Mouse (Mus musculus): ENCODE results near the gene Zfp708. TPM values are rescaled to one million over a fixed set of nuclear protein-coding genes. Genes with fewer than 3 reads are reported as not detected.

The Zfp708 gene
- total RNA-seq, 4 experiments from 2014 or later: 0.73 to 2.2 (median 0.84) TPM; not detected in 1

Other genes with a start within 250 kb of the Zfp708 start
- 1 to 10 TPM in 3 of 4 experiments, under 1 TPM in 1; 0.70 to 2.6 (median 1.5) TPM for gene Gm10767, start 193.1 kb downstream of the Zfp708 start, total RNA-seq (2022)
- 1 to 10 TPM; 1.7 to 2.9 (median 2.2) TPM for gene Zfp712, start 36.8 kb downstream of the Zfp708 start, total RNA-seq (2022)
- gene Gm28557, start 10.6 kb upstream of the Zfp708 start, total RNA-seq (2022): 1 to 10 TPM; 5.1 to 8.4 (median 7.4) TPM
- gene Rslcan18, start 18.3 kb upstream of the Zfp708 start, total RNA-seq (2022): 1 to 10 TPM in 2 of 4 experiments, under 1 TPM in 2; 0.62 to 2.5 (median 1.0) TPM
- gene Zfp759, start 23.7 kb upstream of the Zfp708 start, total RNA-seq (2022): 1 to 10 TPM; 3.9 to 7.1 (median 5.4) TPM
- gene Rsl1, start 75.2 kb upstream of the Zfp708 start, total RNA-seq (2022): 1 to 10 TPM; 5.6 to 9.3 (median 6.9) TPM
- gene Zfp455, start 96.5 kb upstream of the Zfp708 start, total RNA-seq (2022): 1 to 10 TPM; 2.3 to 3.0 (median 2.6) TPM
- 1 to 10 TPM; 2.9 to 5.5 (median 4.4) TPM for gene Zfp458, start 180.5 kb upstream of the Zfp708 start, total RNA-seq (2022)
- gene Zfp457, start 208.5 kb upstream of the Zfp708 start, total RNA-seq (2022): 1 to 10 TPM; 3.0 to 4.8 (median 4.4) TPM
- 1 to 10 TPM; 5.3 to 6.1 (median 5.6) TPM for gene Zfp595, start 234.6 kb upstream of the Zfp708 start, total RNA-seq (2022)

Measured in adrenal gland, adult 8-10 months (tissue).